Mouse (Mus musculus): Measurements from ENCODE around the gene Sdhaf1.

Sdhaf1 gene

GRCm38 (mm10) chr7:30323795-30324194, at the start of gene Sdhaf1:
Sdhaf1 (minus strand) TSS chr7:30323895.
- in situ Hi-C loops (cut with MboI, MseI): loop anchor here (10.0 kb wide), 1 partner anchor 1929 kb away; the partner anchor contains the start of genes Med29 and Paf1

- in situ Hi-C loops (cut with MboI, MseI): no loop called here
Observed at GRCm38 (mm10) chr7:30367466-30367865, 43.8 kb upstream of the Sdhaf1 start.

GRCm38 (mm10) chr7:30363344-30363738, 39.6 kb upstream of the Sdhaf1 start:
- in situ Hi-C loops (cut with MboI, MseI): no loop called here

- in situ Hi-C loops (cut with MboI, MseI): no loop called here
Observed at GRCm38 (mm10) chr7:30362652-30363343, 39.1 kb upstream of the Sdhaf1 start, which contains the start of gene Lrfn3. Lrfn3 (minus strand) TSS chr7:30362772.

GRCm38 (mm10) chr7:30360028-30360427, 36.3 kb upstream of the Sdhaf1 start:
- in situ Hi-C loops (cut with MboI, MseI): no loop called here

- in situ Hi-C loops (cut with MboI, MseI): no loop called here
Observed at GRCm38 (mm10) chr7:30359276-30359865, 35.7 kb upstream of the Sdhaf1 start.

- in situ Hi-C loops (cut with MboI, MseI): no loop called here
Observed at GRCm38 (mm10) chr7:30358378-30359186, 34.9 kb upstream of the Sdhaf1 start.

- in situ Hi-C loops (cut with MboI, MseI): no loop called here
Observed at GRCm38 (mm10) chr7:30354059-30354458, 30.4 kb upstream of the Sdhaf1 start.

- in situ Hi-C loops (cut with MboI, MseI): no loop called here
Observed at GRCm38 (mm10) chr7:30353279-30353822, 29.7 kb upstream of the Sdhaf1 start.

GRCm38 (mm10) chr7:30347828-30348227, 24.1 kb upstream of the Sdhaf1 start:
- in situ Hi-C loops (cut with MboI, MseI): no loop called here

GRCm38 (mm10) chr7:30346635-30347379, 23.1 kb upstream of the Sdhaf1 start:
- in situ Hi-C loops (cut with MboI, MseI): no loop called here

- in situ Hi-C loops (cut with MboI, MseI): no loop called here
Observed at GRCm38 (mm10) chr7:30339432-30340109, 15.9 kb upstream of the Sdhaf1 start.

GRCm38 (mm10) chr7:30336384-30336783, 12.7 kb upstream of the Sdhaf1 start:
- in situ Hi-C loops (cut with MboI, MseI): no loop called here

GRCm38 (mm10) chr7:30335688-30336087, 12.0 kb upstream of the Sdhaf1 start:
- in situ Hi-C loops (cut with MboI, MseI): no loop called here

- in situ Hi-C loops (cut with MboI, MseI): no loop called here
Observed at GRCm38 (mm10) chr7:30334563-30334962, 10.9 kb upstream of the Sdhaf1 start.

- in situ Hi-C loops (cut with MboI, MseI): no loop called here
Observed at GRCm38 (mm10) chr7:30333436-30333835, 9.7 kb upstream of the Sdhaf1 start.

- in situ Hi-C loops (cut with MboI, MseI): no loop called here
Observed at GRCm38 (mm10) chr7:30332622-30333259, 9.0 kb upstream of the Sdhaf1 start.

GRCm38 (mm10) chr7:30331887-30332286, 8.2 kb upstream of the Sdhaf1 start:
- in situ Hi-C loops (cut with MboI, MseI): no loop called here

GRCm38 (mm10) chr7:30328379-30328778, 4.7 kb upstream of the Sdhaf1 start:
- in situ Hi-C loops (cut with MboI, MseI): loop anchor here (10.0 kb wide), 1 partner anchor 1934 kb away; the partner anchor contains the start of genes Med29 and Paf1

- in situ Hi-C loops (cut with MboI, MseI): loop anchor here (10.0 kb wide), 1 partner anchor 1932 kb away; the partner anchor contains the start of genes Med29 and Paf1
Observed at GRCm38 (mm10) chr7:30327140-30327539, 3.4 kb upstream of the Sdhaf1 start.
